Mouse (Mus musculus) ovary, postnatal 14 days (tissue): ENCODE measurements around the gene Xylt1.

Experiments
- DNase-seq: peaks from one replicate; pipeline ENCODE4 v3.0.0; 2022; ENCODE audit warnings: low spot score

The Xylt1 gene

DNA sequence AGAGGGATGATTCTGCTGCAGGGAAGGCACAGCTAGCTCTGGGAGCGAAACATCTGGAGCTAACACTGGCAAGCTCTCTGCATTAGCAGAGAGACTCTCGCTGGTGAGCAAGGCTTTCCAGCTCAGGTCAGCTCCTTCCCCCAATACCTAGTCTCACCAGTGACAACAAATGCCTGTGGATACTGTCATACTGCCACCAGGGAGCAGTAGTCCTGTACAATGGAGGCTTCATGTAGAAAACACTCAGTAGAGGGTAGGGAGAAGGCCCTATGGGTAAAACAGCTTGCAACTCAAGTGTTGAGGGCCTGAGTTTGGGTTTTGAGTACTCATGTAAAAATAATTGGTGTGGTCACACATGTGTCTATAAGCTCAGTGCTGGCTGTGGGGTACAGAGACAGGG, 185.3 kb downstream of the Xylt1 start:
- no peak for DNase-seq

DNA sequence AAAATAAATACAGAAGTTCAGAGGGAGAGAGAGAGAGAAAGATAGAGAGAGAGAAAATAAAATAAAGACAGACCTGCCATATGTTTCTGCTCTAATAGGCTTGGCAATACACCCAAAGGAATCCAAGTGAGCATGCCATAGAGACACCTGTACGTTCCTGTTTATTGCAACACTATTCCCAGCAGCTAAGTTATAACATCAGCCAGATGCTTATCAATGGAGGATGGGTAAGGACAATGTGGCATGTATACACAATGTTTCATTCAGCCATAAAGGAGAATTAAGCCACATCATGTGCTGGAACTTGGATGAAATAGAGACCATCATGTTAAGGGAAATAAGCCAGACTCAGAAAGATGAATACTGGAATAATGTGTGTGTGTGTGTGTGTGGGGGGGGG, 186.1 kb downstream of the Xylt1 start:
- DNase-seq = no peak

DNA sequence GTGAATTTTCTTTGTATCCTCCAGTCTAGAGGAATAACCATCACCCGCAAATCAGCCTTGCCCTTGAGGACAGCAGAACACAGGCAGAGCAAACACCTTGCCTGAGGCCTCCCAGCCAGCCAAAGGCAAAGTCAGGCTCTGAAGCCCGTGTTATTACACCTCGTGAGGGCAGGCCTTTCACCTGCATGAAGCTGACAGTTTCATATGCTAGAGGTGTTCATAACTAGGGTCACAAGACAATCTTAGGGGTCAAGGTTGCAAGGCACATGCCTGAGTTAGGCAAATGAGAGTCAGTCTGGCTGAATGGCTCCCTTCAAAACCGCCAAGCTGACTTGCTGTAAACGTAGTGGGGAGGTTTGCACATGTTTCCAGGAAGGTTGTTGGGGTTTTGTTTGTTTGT, 186.5 kb downstream of the Xylt1 start:
- no peak for DNase-seq

DNA sequence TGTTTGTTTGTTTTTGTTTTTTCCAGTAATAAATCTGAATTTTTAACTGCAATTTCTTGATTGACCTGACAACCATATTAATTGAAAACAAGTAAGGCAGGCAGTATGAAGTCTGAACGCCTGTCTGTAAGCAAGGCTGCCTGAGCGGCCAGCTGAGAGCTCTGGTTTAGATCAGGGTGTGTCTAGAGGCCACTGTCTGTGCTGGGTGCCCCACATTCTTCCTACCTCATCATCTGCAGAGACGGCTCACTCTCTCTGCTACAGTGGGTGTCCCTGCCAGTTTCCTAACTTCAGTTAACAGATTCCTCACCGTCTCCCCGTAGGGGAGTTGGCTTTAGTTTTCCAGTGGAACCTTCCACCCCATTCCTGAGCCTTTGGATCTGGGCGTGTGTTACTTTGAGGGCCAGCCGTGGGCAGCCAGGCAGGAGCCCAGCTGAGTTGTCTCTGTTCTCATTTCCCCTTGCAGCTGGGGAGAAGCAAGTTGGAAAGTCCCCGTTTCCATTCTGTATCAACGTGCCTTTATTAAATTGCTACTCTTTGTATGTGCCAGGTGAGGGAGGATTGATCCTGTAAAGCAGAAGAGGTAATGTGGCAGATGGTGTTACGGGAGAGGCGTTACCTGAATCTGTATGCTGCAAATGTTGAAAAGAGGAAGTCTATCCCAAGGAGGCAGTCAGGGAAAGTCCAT, 187.0 kb downstream of the Xylt1 start:
- DNase-seq = no peak

DNA sequence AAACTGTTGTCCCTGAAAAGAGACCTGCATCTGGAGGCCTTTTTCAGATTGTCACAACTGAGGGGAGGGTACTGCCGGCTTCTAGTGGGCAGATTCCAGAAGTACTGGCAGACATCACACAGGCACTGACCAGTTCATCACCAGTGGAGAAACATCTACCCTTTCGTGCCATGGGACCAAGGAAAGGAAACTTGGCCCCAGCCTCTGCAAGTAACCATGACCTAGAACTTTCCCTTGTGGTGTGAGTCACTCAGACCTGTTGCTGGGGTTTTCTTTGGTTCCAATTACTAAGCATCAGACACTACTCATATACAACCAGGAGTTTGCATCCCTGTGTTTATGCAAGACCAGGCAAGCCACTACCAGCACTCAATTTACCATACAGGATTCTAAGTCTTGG, 190.4 kb downstream of the Xylt1 start:
- no peak for DNase-seq

DNA sequence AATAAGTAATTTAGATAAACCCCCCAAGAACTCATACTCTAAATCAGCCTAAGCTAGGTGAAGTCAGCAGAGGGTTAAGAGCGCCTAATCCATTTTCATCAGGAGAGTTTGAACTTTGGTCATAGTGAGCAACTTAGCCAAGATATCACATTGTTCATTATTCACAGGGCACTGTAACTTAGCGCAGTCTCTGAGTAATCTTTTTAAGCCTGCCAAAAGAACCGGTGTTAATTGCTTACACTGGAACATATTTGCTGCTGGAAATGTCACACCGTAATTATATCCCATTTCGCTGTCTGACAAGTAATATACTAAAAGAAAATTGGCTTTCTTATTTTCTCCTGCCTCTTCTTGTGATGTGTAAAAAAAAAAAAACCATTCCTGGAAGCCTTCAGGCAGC, 190.9 kb downstream of the Xylt1 start:
- DNase-seq = no peak

DNA sequence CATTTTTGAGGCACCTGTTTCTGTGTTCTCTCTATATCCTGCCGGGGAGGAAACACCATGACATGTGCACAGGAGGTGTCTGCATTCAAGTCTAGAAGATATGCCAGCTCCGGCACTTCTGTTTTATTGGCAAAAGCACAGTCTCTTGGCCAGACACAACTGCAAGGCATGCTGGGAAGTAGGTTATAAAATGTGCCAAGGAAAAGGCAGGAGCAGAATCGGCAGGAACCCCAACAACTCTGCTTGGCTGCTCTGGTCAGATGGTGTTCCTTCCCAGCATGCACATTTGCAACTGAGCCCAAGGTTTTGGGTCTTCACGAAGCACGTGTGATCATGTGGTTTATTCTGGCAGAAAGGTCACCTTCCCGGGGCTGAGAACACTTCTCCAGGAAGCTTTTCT, 192.4 kb downstream of the Xylt1 start:
- DNase-seq = no peak

DNA sequence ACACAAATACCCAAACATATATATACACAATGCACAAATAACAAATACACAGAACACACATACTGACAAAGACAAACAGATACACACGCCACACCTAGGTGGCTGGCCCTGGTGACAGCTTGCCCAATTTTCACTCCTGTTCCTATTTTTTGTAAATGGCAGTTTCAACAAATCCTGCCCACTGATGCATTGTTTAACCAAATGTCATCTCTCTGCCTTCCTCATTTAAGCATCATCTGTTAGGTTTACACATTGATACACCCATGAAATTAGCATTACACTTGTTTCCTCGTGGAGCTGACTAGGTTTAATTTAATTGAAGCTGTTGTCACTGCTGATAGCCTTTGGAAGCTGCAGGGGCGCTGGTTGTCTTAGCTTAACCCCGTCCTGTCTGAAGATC, 194.6 kb downstream of the Xylt1 start:
- DNase-seq = no peak

DNA sequence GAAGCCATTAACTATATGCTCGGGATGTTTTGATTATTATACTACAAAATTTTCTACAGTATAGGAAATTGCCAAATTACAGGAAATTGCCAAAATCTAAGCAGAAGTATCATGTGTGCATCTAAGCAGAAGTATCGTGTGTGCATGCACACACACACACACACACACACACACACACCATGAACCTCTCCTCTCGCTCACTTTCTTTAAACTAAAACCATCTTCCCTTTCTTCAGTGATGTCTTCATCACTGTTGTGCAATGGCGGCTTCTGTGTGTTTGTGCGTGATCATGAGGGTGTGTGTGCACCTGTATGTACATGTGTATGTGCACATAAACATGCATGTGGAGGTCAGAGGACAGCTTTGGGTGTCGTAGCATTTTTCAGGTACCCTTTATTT, 196.3 kb downstream of the Xylt1 start:
- DNase-seq = no peak

DNA sequence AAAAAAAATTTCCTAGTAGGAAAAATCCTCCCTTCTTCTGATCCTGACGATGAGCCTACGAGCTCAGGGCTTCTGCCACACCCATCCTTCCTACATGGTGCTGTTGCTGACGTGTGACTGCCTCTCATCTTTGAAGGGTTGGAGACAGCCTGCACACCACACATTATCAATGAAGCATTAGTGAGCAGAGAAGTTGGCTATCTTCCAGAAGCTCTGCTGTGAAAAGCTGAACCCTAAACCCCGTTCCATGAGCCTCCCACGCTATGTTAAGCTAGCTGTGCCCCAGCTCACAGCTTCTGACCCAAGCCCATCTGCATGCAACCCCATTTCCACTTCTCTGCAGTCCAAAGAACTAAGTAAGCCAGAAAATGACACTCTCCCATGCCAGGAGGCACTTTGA, 204.4 kb downstream of the Xylt1 start:
- DNase-seq = no peak

DNA sequence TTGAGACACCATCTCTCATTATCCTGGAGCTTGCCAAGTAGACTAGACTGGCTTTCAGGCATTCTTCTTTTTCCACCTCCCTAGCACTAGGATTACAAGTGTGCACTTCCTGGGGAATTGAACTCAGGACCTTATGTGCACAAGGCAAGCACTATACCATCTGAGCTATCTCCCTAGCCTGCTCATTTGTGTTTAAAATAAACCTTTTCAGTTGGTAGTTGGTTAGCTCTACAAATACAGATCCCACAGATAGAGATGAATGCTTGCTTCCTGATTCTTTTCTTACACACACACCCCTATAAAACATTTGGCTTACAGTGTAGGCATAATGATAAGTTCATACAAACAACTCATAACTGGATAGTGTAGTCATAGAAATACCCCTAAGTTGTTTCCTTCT, 206.0 kb downstream of the Xylt1 start:
- DNase-seq = no peak

DNA sequence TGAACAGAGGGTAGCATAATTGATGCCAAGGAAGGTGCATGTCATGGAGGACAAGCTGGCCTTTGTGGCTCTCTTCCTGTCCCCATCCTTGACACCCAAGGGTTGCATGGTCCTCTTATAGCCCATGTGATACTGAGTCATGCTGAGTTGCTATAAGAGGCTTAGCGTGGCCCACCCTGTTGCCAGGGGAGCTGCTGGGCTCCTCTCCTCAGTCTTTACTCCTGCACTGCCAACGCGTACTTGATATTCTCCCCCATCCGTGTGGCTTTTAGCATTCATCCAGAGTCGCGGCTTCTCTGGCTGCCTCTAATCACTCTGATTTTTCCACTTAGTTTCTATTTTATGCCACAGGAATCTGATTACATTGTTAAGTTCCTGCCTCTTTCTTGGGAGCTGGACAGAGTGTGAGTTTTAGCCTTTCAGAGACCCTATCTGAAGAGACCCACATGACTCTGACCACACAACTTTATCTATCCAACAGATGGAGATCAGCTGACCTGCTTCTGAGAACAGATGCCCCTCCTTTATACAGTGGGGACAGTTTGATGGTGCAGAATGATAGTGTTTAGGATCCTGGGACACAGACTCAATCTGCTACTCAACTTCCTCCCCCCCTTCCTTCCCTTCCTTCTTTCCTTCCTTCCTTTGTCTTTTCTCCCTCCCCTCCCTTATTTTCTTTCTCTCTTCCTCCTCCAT, 206.6 kb downstream of the Xylt1 start:
- DNase-seq = no peak

DNA sequence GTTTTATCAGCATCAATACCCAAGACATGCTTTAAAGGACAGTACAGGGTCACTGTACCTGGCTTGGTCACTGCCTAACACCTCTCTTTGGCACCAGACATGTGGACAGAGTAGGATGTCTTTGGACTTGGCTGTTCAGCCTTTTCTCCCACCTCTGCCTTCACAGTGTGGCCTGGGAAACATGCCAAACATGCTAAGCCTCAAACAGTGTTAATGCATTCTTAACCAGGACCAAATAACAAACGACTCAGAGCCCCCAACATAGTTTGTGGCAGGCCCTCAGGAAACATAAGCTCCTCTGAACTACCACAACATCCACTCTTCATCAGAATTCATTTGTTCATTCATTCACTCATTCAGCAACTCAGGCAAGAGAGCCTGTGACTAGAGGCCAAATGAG, 207.6 kb downstream of the Xylt1 start:
- no peak for DNase-seq

DNA sequence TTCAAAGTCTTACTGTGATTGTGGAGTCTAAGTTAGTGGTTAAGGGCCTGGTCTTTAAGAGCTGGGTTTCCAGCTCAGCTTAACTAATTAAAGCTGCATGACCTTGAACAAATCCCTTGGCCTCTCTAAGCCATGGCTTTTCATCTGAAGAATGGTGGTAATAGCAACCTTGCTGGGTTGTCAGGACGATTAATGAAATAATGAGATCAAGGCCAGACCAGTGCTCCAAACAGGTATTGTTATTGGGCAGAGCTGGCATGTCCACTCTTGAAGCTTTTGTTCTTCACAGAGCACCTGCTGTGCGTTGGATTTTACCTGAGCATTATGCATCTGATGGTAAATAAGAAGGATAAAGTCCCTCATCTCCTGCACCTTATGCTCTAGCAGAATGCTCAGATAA, 208.6 kb downstream of the Xylt1 start:
- no peak for DNase-seq

DNA sequence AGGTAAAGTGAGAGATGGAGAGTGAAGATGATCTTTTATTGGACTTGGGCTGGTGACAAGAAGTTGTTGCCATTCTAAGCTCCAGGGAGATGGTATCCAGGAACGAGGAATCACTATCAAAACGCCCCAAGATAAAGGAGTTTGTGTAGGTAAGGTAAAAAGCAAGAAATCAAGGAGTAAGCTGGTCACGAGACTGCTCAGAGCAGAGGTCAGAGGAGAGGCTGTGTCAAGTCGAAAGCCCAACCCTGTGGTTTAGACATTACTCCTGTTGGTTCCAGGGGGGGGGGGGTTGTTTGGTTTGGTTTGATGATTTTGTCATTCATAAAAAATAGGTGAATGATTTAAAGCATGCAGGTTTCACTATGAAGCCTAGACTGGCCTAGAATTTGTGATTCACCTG, 209.0 kb downstream of the Xylt1 start:
- no peak for DNase-seq

DNA sequence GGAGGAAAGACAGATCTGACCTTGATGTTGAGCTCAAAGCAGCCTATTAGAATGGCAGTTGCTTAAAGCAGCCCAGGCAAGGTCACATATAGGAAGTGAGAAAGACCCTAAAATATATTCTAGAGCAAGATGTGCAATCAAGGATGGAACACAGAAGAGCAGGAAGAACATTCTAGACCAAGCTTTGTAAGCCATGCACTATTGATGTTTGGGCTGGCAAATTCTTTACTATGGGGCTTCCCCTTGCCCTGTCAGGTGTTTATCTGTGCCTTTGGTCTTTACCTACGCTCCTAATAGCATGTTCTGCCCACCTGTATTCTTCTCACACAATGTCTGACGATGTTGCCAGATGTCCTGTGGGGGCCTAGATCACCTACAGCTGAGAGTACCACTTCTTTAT, 213.4 kb downstream of the Xylt1 start:
- DNase-seq = no peak

DNA sequence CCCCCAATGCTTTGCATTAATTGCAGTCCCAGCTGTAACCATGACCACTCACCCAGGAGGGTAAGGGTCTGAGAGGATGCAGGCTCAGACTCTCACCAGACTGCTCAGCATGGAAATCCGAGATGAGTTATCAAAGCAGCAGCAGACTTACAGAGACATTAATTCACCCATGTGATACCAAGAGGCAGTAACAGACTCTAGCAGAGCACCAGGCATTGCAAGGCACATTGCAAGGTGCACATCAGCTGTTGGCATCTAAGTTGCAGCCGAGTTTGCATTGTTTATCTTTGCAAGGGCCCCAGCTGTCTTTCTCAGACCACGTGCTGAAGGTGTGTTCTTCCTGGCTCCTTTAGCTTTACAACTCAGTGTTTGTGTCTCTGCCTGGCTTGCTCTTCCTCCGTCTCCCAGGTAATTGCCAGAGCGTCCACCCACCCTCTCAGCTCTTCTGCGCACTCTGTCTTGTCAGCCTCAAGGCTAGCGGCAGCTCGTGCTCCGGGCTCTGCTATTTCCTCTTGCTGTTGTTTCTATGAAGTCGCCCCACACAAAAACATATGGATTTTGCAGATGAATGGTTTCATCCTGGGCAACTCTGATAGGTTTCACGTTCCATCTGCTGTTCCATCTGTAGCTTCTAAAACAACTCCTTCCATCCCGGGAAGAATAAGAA, 214.4 kb downstream of the Xylt1 start:
- no peak for DNase-seq

DNA sequence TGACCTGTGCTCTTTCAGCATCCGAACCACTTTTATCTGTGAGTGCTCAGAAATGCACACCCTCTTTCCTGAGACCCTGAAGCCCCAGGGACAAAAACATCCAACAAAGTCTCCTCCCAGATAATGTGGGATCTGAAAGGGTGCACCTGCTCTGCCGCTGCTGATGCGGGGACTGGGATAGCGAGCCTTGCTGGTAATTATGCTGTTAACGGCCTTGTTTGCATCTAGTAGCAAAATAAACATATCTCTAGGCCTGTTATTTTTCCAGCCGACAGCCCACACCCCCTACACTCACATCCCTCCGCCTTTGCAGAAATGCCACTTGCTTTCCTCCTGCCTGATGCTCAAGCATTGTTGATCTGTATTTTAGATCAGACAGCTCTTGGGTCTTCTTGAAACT, 219.7 kb downstream of the Xylt1 start:
- no peak for DNase-seq

DNA sequence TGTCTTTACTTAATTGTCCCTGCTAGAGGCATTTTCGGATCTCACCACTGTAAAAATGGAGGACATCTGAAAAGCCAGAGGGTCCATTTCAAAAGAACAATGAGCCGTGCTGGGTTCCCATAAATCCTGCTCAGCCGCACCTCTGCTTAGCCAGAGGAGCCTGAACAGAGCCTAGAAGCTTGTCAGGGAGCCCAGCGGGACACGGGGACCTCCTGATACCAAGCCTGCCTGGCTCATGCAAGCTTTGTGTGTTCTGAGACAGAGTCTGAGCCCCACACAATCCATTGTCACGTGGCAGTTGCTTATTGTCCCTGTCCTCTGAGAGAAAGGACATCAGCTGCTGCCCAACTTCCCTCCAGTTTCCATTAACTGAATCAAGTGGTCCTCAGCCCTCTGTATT, 229.7 kb downstream of the Xylt1 start:
- DNase-seq = no peak

DNA sequence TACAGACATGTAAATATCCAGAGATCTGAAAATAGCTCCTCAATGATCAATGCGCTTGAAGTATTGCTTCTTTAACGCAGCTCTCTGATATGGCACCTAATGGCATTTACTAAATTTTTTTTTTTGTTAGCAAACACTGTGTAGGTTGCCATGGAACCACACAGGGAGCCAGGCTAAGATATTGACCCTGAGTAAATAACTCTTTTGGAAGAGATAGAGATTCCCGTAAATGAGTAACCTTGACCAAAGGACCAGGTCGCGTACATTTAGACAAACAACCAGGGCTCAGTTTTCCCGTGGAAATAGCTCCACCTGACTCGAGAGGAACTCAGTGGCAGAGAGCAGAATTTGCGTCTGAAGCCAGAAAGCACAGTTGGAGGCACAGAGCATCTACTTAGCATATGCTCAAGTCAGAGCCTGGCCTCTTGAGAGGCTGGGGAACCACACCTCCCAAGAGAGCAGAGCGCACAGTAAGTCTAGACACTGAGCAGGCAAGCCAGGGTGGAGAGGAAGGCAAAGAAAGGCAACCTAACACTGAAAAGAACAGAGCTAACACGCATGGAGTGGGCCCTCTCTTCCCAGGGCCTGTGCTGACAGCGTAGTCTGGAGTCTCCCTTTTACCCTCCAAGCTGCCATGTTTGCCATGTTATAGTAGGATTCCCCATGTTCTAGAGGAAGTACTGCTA, 232.2 kb downstream of the Xylt1 start:
- DNase-seq = no peak

DNA sequence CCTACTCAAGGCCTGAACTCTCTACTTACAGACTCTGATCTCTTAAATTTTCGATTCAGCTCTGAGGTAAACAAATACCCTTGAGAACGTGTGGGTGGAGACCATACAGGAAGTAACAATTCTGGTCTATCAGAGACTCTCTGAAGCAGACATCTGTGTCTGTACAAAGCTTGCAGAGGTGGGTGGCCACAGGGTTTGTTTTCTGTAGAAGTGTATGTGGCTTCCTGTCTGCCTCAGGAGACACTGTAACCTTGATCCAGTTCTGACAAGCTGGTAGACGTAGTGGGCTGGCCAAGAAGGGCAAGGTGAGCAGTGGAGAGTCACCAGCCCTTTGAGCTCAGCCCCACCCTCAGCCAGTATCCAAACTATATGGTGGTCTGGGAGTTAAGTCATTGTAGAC, 233.0 kb downstream of the Xylt1 start:
- no peak for DNase-seq

DNA sequence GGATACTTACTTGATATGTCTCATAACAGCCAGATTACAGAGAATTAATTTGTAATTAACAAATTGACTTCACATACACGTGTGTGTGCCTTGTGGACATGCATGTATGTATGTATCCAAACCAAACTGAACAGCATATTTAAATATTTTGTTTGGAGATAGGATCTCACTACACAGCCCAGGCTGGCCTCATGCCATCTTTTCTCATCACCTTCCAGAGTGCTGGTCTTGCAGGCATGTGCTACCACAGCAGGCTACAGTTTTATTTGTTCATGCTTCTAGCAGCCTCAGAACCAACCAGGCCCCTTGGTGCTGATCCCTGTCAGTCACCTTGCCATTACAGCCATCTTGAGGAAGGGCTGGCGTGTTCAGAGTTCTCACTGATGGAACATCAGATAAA, 233.6 kb downstream of the Xylt1 start:
- no peak for DNase-seq

DNA sequence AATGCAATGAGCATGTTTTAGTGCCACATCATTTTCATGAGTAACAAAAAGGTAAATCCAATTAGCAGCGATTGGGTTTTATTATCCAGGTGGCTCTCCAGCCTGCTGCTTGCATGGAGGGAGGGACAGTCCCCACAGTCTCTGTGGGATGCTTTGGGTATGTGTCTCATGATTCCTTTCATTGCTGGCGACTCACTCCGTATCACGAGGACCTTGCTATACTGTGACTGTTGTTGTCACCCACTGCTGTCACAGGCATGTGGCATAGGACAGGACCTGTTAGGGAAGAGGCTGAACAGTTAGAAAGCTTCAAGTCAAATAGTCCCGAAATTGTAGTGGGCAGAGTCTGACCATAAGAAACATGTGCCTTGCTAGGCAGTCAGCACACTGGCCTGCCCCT, 234.1 kb downstream of the Xylt1 start:
- no peak for DNase-seq
